Mouse (Mus musculus) testis, adult 2 months (tissue): ENCODE results near the gene Hipk4.

Source experiments
- CTCF ChIP-seq: fragments of 200-500 bp; IDR thresholded peaks from 2 replicates; pipeline ENCODE4 v1.5.1; 2012; ENCODE audit warnings: low read depth, mild to moderate bottlenecking, inconsistent platforms, low read length, moderate library complexity; ENCODE audit not compliant: control insufficient read depth, insufficient read depth, insufficient replicate concordance
- POLR2A ChIP-seq: fragments of 200-500 bp; IDR thresholded peaks from 2 replicates; pipeline ENCODE4 v1.6.1; 2012; ENCODE audit warnings: low read depth, mild to moderate bottlenecking, inconsistent platforms, low read length, moderate library complexity; ENCODE audit not compliant: control insufficient read depth

GRCm38 (mm10) chr7:27541922-27542321 lies 18.9 kb downstream of the Hipk4 start:
- no peak for TF ChIP-seq CTCF
- no peak for TF ChIP-seq POLR2A
